Mouse (Mus musculus) ES-Bruce4 (cell line): Measurements from ENCODE around the gene Fam206a.

Source experiments
- CTCF ChIP-seq: IDR thresholded peaks from one replicate; pipeline ENCODE4 v1.8.1; 2011; ENCODE audit warnings: low read depth, low read length
- EP300 ChIP-seq: IDR thresholded peaks from 2 replicates; pipeline ENCODE4 v1.6.1; 2011; ENCODE audit warnings: low read depth, low read length; ENCODE audit not compliant: insufficient read depth
- POLR2A ChIP-seq: IDR thresholded peaks from one replicate; pipeline ENCODE4 v1.8.1; 2011; ENCODE audit warnings: low read length; ENCODE audit not compliant: insufficient read depth

DNA sequence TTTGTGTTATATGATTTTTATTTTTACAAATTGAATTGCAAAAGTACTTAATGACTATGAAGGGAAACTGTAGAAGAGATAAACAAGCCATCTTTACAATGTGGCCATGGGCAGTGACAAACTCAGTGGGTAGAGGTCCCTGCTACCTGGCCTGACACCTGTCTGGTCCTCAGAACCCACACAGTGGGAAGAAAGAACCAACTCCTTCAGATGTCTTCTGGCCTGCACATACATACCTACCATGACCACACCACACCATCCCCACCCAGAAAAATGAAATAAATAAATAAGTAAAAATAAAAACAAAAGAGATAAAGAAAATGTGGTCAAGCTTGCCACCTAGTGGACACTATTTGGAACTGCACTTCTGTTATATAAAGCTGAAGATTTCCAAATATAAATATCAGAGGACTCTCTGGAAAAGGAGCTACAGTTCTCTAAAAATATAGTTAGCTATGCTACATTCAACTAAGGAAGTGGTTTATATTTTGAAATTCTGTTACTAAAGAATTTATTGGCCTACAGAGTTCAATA, 17.9 kb downstream of the Fam206a start:
- TF ChIP-seq POLR2A (no peak), CTCF (no peak), EP300 (no peak)
